Mouse (Mus musculus) cerebellum, adult 8-10 months (tissue): ENCODE data around the gene Hist1h3g.

ENCODE experiments used
- DNase-seq: peaks from one replicate; pipeline ENCODE4 v3.0.0; 2022

The Hist1h3g gene

GRCm38 (mm10) chr13:23515826-23516620 is 19.2 kb upstream of the Hist1h3g start:
- DNase-seq: no peak

DNA sequence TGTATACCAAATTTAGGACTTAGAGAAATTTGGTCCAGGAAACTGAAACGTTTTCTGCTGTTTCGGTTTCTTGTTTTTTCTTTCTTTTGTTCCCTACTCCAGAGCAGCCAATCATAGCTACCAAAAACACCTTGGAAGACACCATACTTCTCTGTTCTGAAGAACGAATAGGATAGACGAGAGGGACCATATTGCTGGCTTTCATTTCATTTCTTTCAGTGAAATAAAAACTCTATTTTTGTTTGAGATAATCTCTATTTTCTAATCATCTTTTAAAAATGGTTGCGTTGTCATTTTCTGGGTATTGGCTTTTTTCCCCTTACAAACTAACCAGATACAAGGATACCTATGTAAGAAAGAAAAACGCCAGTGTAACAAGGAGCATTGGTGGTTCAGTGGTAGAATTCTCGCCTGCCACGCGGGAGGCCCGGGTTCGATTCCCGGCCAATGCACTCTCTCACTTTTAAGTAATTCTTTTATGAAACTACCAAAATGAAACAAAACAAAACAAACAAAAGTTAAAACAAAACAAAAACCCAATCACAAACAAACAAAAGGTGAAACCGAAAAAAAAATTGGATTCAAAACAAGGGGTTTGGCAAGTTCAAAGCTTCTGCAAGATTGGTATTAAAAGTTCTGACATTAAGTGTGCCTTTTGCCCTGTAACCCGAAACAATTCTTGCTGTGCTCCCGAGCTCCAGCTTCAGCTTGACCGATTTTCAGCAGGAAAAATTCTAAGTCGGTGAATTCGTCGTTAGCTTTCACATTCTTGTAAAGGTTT is 18.2 kb upstream of the Hist1h3g start:
- peak; percentile 81 for DNase-seq

DNA sequence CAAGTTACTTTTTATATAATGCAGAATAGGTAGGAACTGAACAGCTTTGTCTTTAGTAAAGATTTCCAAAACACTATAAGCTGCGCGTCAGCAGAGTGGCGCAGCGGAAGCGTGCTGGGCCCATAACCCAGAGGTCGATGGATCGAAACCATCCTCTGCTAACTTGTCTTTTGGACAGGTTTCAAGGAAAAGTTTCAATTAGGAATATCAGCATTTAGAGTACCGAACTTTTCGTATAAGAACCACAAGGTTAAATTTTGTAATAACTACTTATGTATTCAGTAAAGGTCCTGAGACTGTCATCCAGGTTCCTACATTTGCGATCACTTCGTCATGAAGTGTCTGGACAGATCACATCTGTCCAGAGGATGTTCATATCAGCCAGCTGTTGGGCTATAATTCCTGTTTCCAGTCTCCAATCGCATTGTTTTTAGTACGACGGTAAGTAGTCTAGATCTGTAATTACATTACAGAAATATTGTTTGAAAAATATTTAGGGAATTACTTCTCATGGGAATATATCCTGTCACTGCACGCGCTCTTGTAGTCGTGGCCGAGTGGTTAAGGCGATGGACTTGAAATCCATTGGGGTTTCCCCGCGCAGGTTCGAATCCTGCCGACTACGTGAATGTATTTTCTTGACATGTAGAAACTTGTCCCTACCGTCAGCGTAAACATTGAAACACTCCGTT is 17.5 kb upstream of the Hist1h3g start:
- DNase-seq: peak; percentile 93

DNA sequence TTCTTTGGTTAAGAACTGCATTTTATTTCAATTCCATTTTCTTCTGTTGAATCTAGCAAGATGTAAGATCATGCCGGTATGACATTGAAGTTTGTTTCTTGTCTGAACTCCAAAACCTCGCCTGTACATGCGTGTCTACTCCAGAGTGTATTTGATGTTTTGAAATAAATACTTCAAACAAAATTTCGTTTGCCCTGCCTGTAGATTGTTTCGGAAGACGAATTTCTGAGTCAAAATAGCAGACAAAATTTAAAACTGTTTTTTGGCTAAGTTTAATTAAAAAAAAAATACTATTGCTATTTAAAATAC is 17.0 kb upstream of the Hist1h3g start:
- no peak for DNase-seq

DNA sequence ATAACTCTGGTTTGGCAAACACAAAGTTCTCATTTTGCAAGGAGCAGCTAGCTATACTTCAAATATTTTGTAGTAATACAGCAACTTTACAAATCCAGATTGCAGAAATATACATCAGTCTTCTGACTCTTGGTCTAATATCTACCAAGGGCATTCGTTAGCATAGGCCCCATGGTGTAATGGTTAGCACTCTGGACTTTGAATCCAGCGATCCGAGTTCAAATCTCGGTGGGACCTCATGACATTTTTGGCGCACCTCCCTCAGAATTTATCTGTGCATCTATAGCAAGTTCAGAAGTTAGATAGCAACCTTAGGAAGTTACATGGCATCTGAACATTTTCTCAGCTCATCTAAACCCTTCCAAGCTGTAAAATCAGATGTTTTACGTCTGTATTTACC is 16.3 kb upstream of the Hist1h3g start:
- DNase-seq: peak; percentile 85

DNA sequence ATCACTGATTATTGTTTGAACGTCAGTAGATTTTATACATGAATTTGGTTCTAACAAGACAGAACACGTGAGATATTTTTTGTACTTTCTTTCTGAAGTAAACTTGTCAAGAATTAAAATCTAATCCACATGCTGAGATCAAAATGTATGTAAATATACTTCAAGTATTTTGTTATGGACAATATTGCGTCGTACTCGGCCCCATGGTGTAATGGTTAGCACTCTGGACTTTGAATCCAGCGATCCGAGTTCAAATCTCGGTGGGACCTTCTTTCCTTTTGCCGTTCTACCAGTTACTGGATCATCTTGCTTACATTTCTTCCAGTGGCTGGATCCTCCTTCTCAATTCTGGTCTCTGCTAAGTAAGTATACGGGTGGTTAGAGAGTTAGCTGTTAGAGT is 15.8 kb upstream of the Hist1h3g start:
- peak; percentile 81 for DNase-seq

DNA sequence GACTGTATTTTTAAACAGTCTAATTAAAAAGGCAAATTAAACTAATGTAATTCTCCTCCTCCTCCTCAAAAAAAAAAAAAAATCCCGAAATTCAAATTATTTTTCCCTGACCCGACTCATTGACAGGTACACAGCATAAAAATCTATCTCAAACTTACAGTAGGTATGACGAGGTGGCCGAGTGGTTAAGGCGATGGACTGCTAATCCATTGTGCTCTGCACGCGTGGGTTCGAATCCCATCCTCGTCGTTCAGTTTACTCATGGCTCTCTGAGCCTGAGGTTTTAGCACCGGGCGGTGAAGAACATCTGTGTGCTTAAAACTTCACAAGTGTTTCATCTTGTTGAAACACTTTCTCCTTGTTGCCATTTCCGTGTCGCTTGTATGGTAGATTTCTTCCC is 13.5 kb upstream of the Hist1h3g start:
- peak; percentile 75 for DNase-seq

- DNase-seq: no peak
Observed at GRCm38 (mm10) chr13:23523976-23524375, 11.2 kb upstream of the Hist1h3g start.

- DNase-seq: peak; percentile 66
Observed at GRCm38 (mm10) chr13:23524654-23525053, 10.6 kb upstream of the Hist1h3g start.

DNA sequence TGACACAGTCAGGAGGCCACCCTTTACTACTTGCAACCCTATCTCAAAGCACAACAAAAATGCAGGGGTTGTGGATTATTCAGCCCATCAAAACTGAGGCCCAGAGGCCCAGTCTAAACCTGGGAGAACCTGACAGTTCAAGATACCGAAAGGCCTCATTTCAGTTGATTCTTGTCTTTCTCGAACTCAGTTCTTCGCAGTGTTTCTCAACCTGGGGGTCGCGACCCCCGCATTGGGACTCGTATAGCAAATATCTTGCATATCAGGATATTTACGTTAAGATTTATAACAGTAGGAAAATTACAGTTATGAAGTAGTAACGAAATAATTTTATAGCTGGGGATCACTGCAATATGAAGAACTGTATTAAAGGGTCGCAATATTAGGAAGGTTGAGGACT is 9.3 kb upstream of the Hist1h3g start:
- no peak for DNase-seq

- DNase-seq: peak; percentile 91
Observed at GRCm38 (mm10) chr13:23526312-23526711, 8.9 kb upstream of the Hist1h3g start.

DNA sequence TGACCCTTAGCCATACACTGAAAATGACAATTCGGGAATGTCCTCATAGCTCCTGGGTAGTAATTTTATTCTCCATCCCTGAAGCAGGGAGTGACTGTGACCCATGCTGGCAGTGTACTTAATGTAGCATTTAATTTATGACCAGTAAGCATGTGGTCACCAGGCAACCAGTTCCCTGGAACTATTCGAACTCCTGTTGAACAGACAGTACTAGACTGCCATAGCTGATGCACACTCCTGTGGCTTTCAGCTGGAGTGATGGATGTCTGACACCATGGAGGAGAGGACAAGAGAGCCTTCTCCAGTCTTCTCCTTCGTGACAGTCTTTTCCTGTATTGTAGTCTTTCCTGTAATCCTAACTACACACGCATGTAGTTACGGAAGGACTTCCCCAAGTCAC is 6.2 kb upstream of the Hist1h3g start:
- DNase-seq: no peak

DNA sequence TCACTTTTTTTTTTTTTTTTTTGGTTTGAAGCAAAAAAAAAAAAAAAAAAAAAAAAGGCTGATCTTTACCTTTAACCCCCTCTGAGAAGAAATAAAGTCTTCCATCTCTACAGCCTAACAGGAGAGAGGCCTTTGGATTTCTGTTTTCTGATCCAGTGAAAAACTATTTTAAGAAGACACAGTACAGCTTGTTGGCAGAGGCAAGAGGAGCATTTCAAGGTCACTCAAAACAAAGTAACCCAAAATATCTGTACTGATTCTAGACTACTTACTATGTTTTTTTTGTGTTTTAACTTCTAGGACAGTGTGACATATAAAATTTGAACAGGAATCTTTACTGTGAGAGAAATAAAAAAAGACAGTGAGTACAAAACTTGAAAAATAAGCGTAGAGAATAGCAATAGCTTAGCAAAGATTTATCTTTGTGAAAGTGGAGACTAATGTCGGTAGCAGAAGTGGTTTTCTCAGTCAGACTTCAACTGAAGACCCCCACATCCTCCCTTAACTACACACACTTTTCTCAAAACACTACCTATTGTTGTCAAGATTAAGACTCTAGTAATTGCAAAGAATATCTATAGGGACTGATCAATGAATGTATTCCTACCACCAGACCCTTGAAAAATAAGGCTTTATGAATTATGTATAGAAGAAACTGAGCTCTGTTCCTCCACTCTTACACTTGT is 5.6 kb upstream of the Hist1h3g start:
- no peak for DNase-seq

GRCm38 (mm10) chr13:23530181-23530900 is 4.9 kb upstream of the Hist1h3g start:
- peak; percentile 72 for DNase-seq

GRCm38 (mm10) chr13:23530901-23531875 is 4.0 kb upstream of the Hist1h3g start, which contains the start of gene Hist1h4h:
Gene Hist1h4h (plus strand): TSS chr13:23531050.
- DNase-seq: peak; percentile 97

- no peak for DNase-seq
Observed at GRCm38 (mm10) chr13:23532262-23533075, 2.8 kb upstream of the Hist1h3g start.

- peak; percentile 61 for DNase-seq
Observed at GRCm38 (mm10) chr13:23533560-23534367, 1.5 kb upstream of the Hist1h3g start, which contains the start of gene Hist1h2af. Gene Hist1h2af (plus strand): TSS chr13:23533906.

- no peak for DNase-seq
Observed at GRCm38 (mm10) chr13:23534368-23535131, 672 bp upstream of the Hist1h3g start.
